Mouse (Mus musculus): ENCODE measurements at regions not wholly inside any gene's neighbourhood (a gene's known extent, or its start where the extent isn't known, plus 50 kb on each side); places are given as distances from the start of the nearest gene placed in this dataset.

DNA sequence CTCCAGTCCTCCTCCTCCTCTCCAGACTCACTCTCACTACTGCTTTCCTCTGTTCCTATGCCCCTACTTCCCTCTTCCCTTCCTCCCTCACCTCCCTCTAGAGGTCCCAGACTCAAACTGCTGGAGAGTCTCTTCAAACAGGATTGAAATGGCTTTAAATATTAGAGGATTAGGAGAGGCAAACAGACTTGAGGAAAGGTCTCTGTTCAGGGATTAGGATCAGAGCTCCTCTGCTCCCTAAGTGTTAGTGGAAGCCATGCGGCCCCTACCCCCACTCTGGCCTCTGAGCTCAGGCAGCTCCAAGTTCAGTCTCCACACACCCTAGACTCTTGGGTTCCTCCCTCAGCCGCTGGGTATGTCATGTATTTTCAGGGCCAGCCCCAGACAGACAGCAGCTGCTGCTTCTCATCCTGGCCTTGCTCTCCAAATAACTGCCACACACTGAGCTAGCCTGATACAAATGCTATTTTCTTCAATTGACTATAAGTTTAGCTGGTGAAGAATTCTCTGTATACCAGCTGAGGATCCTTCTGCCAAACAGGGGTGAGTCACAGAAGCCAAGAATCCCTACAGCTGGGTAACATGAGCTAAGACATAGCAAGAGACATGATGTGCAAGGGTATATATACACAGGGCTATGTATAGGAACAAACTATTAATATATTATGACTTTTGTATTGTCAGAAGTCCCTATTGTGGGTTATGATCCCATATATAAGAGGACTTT lies 55.2 kb upstream of the Nxpe4 start:
- no peaks in the 10 kb centered on the region for H3K9me3 ChIP-seq (ENCODE audit: low read depth, low read length)
- H3K27ac ChIP-seq (ENCODE audit: low read depth), result no peak overlapping the region
- no peak overlapping the region for H3K4me3 ChIP-seq (ENCODE audit: low read depth, low read length)
- no peak overlapping the region for H3K4me2 ChIP-seq
- H3K9ac ChIP-seq, result no peak overlapping the region
- H3K27me3 ChIP-seq (ENCODE audit: insufficient read depth, low read length), result no peaks in the 10 kb centered on the region
- ATAC-seq (ENCODE audit: insufficient read depth) (peak; percentile 85; the same call in 1 of the 2 replicates), DNase-seq (peak; percentile 64)
- H3K36me3 ChIP-seq (ENCODE audit: insufficient read depth), result no peaks in the 10 kb centered on the region
- WGBS, result 28% methylated on average over 2 of the region's 2 CpGs
- H3K4me1 ChIP-seq (ENCODE audit: insufficient read depth), result no peaks in the 10 kb centered on the region
- no peak for TF ChIP-seq CTCF (IDR thresholded peaks at IDR 0.05; ENCODE audit: low read depth)

DNA sequence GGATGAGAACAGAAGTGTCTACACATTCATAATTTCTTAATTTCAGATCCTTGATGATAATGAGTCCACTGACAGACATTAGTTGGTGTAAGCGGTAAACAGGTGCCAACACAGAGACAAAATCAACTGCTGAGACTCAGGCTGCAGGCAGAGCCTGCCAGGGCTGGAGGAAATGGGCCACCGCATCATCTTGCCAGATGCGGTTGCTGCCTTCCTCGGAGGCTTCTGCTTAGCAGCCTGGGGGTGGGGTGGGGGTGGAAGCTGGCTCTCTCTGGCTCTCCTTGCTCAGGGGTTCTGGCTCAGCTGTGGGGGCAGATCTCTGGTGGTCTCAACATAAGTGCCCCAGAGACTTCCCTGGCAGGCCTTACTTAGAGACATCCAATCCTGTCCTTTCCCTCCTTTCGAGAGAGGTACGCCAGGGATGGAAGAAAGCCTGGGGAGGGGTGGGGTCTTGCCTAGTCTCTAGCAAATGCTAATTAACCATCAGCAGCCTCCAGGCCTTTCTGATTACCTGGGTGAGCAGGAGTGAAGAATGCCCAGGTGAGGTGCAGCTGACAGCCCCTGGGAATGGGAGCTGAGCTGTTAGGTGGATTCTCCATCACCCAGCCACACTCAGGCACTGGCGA lies 52.7 kb upstream of the Nxpe4 start:
- Histone ChIP-seq H3K4me1 (ENCODE audit: insufficient read depth) (no peaks in the 10 kb centered on the region), H3K4me2 (no peak overlapping the region), H3K4me3 (ENCODE audit: low read depth, low read length) (no peak overlapping the region), H3K27me3 (ENCODE audit: insufficient read depth, low read length) (no peaks in the 10 kb centered on the region), H3K9ac (no peak overlapping the region), H3K9me3 (ENCODE audit: low read depth, low read length) (no peaks in the 10 kb centered on the region), H3K27ac (ENCODE audit: low read depth) (no peak overlapping the region), H3K36me3 (ENCODE audit: insufficient read depth) (no peaks in the 10 kb centered on the region)
- 53% methylated on average over 7 of the region's 7 CpGs for WGBS
- no peak for TF ChIP-seq CTCF (IDR thresholded peaks at IDR 0.05; ENCODE audit: low read depth)
- DNase-seq (no peak), ATAC-seq (ENCODE audit: insufficient read depth) (no peak)

DNA sequence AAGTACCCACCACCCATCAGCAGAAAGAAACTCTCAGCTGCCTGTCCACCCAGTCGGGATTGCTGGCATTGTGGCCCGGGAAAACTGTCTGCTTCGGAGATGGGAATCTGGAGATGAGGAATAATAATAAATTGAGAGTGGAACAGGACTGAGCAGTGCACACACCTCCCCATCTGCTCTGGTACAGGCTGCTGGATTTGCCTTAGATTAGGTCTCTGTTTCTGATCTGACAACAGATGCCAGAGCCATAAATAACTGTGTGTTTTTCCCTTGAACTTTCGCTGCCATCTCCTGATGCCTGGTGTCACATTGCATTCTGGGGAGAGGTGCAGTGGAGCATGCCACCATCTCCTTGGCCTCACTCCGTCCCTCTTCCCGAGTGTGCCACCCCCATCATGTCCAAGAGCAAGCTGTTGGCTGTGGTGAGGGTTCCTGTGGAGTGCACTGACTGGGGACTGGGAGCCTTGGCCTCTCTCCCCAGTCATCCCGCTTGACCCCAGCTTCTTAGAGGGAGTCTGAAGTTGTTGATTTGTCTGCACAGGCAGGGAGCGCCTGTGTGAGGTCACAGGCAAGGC lies 50.4 kb upstream of the Nxpe4 start:
- Histone ChIP-seq H3K9ac (no peak overlapping the region), H3K36me3 (ENCODE audit: insufficient read depth) (no peaks in the 10 kb centered on the region), H3K4me2 (no peak overlapping the region), H3K4me1 (ENCODE audit: insufficient read depth) (no peaks in the 10 kb centered on the region), H3K4me3 (ENCODE audit: low read depth, low read length) (no peak overlapping the region), H3K27me3 (ENCODE audit: insufficient read depth, low read length) (no peaks in the 10 kb centered on the region), H3K27ac (ENCODE audit: low read depth) (no peak overlapping the region), H3K9me3 (ENCODE audit: low read depth, low read length) (no peaks in the 10 kb centered on the region)
- DNase-seq, result no peak
- ATAC-seq (ENCODE audit: insufficient read depth), result no peak
- no peak for TF ChIP-seq CTCF (IDR thresholded peaks at IDR 0.05; ENCODE audit: low read depth)
- WGBS, result 52% methylated on average over 8 of the region's 8 CpGs
